Mouse (Mus musculus) frontal cortex, adult (tissue): Measurements from ENCODE around the gene Sprr2f.
A peak's percentile ranks its signal among the peaks of the same experiment; 100 is the strongest.

Experiments
- ATAC-seq: cut with Nextera tagmentation; 2 replicates; pipeline ENCODE4 v1.9.2; 2017; ENCODE audit warnings: mild to moderate bottlenecking, moderate library complexity, mixed read lengths; ENCODE audit not compliant: low TSS enrichment

Gene Sprr2f

DNA sequence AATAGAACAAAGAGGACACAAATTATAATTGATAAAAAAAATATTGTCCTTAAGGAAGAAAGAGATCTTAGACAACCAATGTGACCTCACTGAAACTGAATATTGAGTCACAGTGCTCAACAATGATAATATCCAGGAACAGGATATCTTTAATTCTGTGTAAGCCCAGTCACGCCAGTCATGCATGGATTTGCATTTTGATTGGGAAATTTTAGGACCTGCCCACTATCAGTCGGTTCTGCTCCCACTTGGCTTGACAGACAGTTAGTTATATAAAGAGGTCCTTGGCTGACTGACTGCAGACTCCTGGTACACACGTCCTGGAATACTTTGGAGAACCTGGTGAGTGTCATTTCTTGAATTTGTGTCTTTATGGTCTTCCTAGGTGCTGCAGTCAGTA, at the start of gene Sprr2f:
Gene Sprr2f (plus strand): TSS at position 301 of the 400 bp plus-strand sequence.
- ATAC-seq: no peak

DNA sequence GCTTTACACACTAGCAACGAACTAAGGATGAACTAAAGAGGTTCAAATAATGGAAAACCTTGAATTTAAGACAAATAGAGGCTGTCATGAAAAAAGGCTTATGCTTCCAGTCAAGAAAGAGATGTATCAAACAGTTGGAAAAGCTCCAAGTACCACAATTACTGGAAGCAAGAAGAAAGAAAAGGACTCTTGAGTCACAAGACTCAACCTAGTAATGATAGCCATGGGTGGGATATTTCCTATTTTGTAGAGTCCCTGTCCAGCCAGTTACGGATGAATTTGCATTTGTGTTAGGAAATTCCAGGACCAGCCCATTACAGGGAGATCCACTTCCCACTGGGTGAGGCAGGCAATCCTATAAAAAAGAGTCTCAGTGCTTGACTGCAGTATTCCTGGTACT, 48.7 kb upstream of the Sprr2f start, which contains the start of gene Sprr2b:
Gene Sprr2b (plus strand): TSS at position 301 of the 400 bp plus-strand sequence.
- ATAC-seq: no peak

DNA sequence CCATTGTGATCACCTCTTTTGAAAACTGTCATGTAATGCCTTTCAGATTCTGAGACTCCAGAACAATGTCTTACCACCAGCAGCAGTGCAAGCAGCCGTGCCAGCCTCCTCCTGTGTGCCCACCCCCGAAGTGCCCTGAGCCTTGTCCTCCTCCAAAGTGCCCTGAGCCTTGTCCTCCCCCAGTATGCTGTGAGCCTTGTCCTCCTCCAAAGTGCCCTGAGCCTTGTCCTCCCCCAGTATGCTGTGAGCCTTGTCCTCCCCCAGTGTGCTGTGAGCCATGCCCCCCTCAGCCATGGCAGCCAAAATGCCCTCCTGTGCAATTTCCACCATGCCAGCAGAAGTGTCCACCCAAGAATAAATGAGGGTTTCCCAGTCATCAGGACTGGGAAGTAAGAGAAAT, 47.6 kb upstream of the Sprr2f start:
- no peak for ATAC-seq

DNA sequence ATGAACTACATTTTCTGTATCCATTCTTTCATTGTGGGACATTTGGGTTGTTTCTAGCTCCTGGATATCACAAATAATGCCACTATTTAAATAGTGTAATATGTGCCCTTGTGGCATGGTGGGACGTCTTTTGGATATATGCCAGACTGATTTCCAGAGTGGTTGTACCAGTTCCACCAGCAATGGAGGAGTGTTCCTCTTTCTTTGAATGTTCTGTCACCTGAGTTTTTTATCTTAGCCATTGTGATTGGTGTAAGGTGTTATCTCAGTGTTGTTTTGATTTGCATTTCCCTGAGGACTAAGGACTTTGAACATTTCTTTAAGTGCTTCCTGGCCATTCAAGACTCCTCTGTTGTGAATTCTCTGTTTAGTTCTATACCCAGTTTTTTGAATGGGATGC, 28.7 kb upstream of the Sprr2f start:
- ATAC-seq: no peak

DNA sequence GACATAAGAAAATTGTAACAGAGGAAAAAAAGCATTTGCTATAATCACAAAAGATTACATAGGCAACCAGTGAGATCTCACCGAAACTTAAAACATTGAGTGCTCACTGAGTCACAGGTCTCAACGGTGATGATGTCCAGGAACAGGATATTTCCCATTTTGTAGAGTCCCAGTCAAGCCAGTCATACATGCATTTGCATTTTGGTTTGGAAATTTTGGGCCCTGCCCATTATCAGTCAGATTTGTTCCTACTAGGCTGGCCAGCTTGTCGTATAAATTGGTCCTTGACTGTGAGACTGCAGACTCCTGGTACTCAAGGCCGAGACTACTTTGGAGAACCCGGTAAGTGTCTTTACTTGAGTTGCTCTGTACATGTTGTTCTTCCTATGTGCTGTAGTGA, 26.1 kb upstream of the Sprr2f start, which contains the start of gene Sprr2d:
Gene Sprr2d (plus strand): TSS at position 301 of the 400 bp plus-strand sequence.
- no peak for ATAC-seq

DNA sequence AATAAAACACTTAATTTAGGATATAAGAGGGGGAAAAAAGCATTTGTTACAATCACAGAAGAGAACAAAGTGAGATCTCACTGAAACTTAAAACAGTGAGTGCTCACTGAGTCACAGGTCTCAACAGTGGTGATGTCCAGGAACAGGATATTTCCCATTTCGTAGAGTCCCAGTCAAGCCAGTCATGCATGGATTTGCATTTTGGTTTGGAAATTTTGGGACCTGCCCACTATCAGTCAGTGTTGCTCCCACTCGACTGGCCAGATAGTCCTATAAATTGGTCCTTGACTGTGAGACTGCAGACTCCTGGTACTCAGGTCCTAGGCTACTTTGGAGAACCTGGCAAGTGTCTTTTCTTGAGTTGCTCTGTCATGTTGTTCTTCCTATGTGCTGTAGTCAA, 13.1 kb upstream of the Sprr2f start, which contains the start of gene Sprr2e:
Gene Sprr2e (plus strand): TSS at position 301 of the 400 bp plus-strand sequence.
- no peak for ATAC-seq

DNA sequence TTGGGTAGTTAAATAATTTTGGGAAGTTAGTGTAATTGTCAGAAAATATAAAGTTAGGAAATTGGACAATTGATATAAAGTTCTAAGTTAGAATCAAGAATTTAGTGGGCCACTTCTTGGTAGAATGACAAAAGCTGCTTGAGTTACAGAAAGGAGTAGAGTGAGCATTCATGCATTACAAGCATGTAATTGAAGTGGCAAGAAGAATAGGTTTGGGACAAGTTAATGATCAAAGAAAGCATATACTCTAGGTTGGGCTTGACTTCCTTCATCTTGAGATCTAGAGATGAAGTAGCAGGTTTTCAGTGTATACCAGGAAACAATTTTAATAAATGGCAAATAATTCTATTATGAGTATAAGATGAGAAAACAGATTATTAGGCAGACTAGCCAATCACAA, 3.4 kb upstream of the Sprr2f start:
- ATAC-seq: no peak

DNA sequence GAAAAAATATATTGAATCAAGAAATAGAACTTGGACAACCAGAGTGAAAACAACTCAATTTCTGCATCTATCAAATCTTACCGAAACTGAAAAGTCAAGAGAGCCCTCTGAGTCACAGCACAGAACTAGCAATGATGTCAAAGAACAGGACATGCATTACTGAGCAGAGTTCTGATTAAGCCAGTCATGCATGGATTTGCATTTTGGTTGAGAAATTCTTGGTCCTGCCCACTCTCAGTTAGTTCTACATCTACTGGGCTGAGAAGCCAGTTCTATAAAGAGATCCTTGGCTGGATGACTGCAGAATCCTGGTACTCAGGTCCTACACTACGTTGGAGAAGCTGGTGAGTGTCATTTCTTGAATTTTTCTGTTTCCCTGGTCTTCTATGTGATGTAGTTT, 8.6 kb downstream of the Sprr2f start:
- peak; percentile 99 for ATAC-seq

DNA sequence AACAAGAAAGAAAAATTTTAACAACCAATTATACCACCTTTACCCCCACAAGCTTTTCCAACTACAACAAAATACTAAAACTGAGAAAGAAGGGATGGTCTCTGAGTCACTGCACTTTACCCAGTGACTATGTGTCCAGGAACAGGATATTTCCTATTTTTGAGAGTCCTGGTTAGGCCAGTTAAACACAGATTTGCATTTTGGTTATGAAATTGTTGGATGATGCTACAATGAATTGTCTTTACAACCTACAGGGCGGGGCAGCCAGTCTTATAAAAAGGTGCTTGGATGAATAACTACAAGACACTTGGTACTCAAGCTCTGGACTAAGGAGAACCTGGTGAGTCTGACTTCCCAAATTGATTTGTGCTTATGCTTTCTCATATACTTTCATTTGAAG, 20.4 kb downstream of the Sprr2f start, which contains the start of gene Sprr2h:
Gene Sprr2h (plus strand): TSS at position 301 of the 400 bp plus-strand sequence.
- ATAC-seq: no peak

DNA sequence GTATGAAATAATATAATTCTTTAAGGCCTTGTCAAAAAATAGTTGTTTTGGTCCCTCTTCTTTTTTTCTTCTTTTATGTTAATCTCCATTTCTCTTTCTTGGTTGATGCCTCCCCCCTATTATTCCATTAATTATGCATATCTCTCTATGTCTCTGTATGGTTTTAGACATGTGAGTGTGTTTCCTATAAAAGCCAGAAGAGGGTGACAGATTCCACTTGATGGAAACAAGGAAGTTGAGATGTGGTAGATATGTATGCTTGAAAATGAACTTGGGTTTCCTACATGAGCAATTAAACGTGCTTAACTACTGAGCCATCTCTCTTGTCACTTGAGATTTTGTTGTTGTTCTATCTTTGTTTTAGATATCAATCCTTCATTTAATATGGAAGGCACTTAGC, 29.3 kb downstream of the Sprr2f start:
- no peak for ATAC-seq

DNA sequence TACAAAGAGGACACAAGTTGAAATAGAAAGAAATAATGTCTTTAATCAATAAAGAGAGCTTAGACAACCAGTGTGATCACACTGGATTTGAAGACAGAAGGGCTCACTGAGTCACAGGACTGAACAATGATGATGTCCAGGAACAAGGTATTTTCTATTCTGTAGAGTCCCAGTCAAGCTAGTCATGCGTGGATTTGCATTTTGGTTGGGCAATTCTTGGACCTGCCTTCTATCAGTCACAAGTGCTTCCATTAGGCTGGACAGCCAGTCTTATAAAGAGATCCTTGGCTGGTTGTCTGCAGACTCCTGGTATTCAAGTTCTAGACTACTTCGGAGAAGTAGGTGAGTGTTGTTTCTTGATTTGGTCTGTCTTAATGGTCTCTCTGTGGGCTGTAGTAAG, 42.7 kb downstream of the Sprr2f start, which contains the start of gene Sprr2i:
Gene Sprr2i (plus strand): TSS at position 301 of the 400 bp plus-strand sequence.
- no peak for ATAC-seq
